Mouse (Mus musculus): ENCODE data around the gene Maml3.

Maml3 gene

GRCm38 (mm10) chr3:51810731-51811130 is 294.1 kb downstream of the Maml3 start:
- DNase-seq = no peak

GRCm38 (mm10) chr3:51809822-51810221 is 295.1 kb downstream of the Maml3 start:
- DNase-seq = no peak

- DNase-seq = no peak
Measured at GRCm38 (mm10) chr3:51807981-51808870, 296.6 kb downstream of the Maml3 start.

- no peak for DNase-seq
Measured at GRCm38 (mm10) chr3:51805488-51806318, 299.2 kb downstream of the Maml3 start.

GRCm38 (mm10) chr3:51803903-51804302 is 301.0 kb downstream of the Maml3 start:
- no peak for DNase-seq

GRCm38 (mm10) chr3:51799650-51800049 is 305.2 kb downstream of the Maml3 start:
- DNase-seq = no peak

- peak; percentile 28 for DNase-seq
Measured at GRCm38 (mm10) chr3:51796838-51797237, 308.0 kb downstream of the Maml3 start.

- DNase-seq = peak; percentile 40
Measured at GRCm38 (mm10) chr3:51796219-51796828, 308.6 kb downstream of the Maml3 start.

- DNase-seq = no peak
Measured at GRCm38 (mm10) chr3:51791542-51791941, 313.3 kb downstream of the Maml3 start.

GRCm38 (mm10) chr3:51789389-51789904 is 315.4 kb downstream of the Maml3 start:
- DNase-seq = no peak

GRCm38 (mm10) chr3:51788591-51789339 is 316.1 kb downstream of the Maml3 start:
- DNase-seq = peak; percentile 37

GRCm38 (mm10) chr3:51787945-51788344 is 316.9 kb downstream of the Maml3 start:
- no peak for DNase-seq

- DNase-seq = no peak
Measured at GRCm38 (mm10) chr3:51785796-51786195, 319.1 kb downstream of the Maml3 start.

GRCm38 (mm10) chr3:51782191-51782590 is 322.7 kb downstream of the Maml3 start:
- no peak for DNase-seq

GRCm38 (mm10) chr3:51778738-51779592 is 325.9 kb downstream of the Maml3 start:
- peak; percentile 22 for DNase-seq

- no peak for DNase-seq
Measured at GRCm38 (mm10) chr3:51778179-51778578, 326.7 kb downstream of the Maml3 start.

GRCm38 (mm10) chr3:51776018-51776611 is 328.8 kb downstream of the Maml3 start:
- no peak for DNase-seq

- no peak for DNase-seq
Measured at GRCm38 (mm10) chr3:51773587-51773986, 331.3 kb downstream of the Maml3 start.

- DNase-seq = no peak
Measured at GRCm38 (mm10) chr3:51771839-51772630, 332.8 kb downstream of the Maml3 start.

GRCm38 (mm10) chr3:51769196-51769595 is 335.7 kb downstream of the Maml3 start:
- DNase-seq = no peak

Measured in kidney, adult 9 months (tissue).